Mouse (Mus musculus): ENCODE data around the gene Esr2. TPM values are rescaled to one million over a fixed set of nuclear protein-coding genes. Genes with fewer than 3 reads are reported as not detected.

The Esr2 gene
- total and polyA plus RNA-seq, 3 experiments = 0.06 TPM; not detected in 2

- H3K79me2 ChIP-seq (replicated peaks; ENCODE audit: control insufficient read depth, insufficient read depth, low read length) = no peaks in the 10 kb centered on the region
- no peaks in the 10 kb centered on the region for H3K36me3 ChIP-seq (ENCODE audit: control insufficient read depth, insufficient read depth, low read length)
- no peak overlapping the region for H3K4me3 ChIP-seq
- TF ChIP-seq POLR2A (IDR thresholded peaks at IDR 0.05; ENCODE audit: insufficient read depth, low read depth, low read length) = no peak
- no peak for TF ChIP-seq CTCF (IDR thresholded peaks at IDR 0.05)
- TF ChIP-seq EP300 (IDR thresholded peaks at IDR 0.05; ENCODE audit: insufficient read depth, low read depth, low read length) = no peak
- H3K27ac ChIP-seq = no peak overlapping the region
- intact Hi-C loops (cut with DNase I) = no loop called here
- no peaks in the 10 kb centered on the region for H3K27me3 ChIP-seq (ENCODE audit: control insufficient read depth, insufficient read depth, low read length)
- no peak overlapping the region for H3K9ac ChIP-seq (ENCODE audit: low read depth, low read length)
- no peaks in the 10 kb centered on the region for H3K4me1 ChIP-seq (ENCODE audit: control insufficient read depth, insufficient read depth, low read length)
- no peak for DNase-seq
- 86% methylated on average over 6 of the region's 6 CpGs for WGBS
Measured at GRCm38 (mm10) chr12:76123223-76123622, 53.8 kb downstream of the Esr2 start.

GRCm38 (mm10) chr12:76117632-76118153 lies 59.4 kb downstream of the Esr2 start:
- no peak for TF ChIP-seq CTCF (IDR thresholded peaks at IDR 0.05)
- no peak for TF ChIP-seq EP300 (IDR thresholded peaks at IDR 0.05; ENCODE audit: insufficient read depth, low read depth, low read length)
- TF ChIP-seq POLR2A (IDR thresholded peaks at IDR 0.05; ENCODE audit: insufficient read depth, low read depth, low read length) = no peak
- Histone ChIP-seq H3K4me1 (ENCODE audit: control insufficient read depth, insufficient read depth, low read length) (no peaks in the 10 kb centered on the region), H3K36me3 (ENCODE audit: control insufficient read depth, insufficient read depth, low read length) (no peaks in the 10 kb centered on the region), H3K27ac (peak overlapping the region; percentile 23; the same call in 1 of the 2 replicates), H3K27me3 (ENCODE audit: control insufficient read depth, insufficient read depth, low read length) (no peaks in the 10 kb centered on the region), H3K9ac (ENCODE audit: low read depth, low read length) (no peak overlapping the region), H3K79me2 (replicated peaks; ENCODE audit: control insufficient read depth, insufficient read depth, low read length) (no peaks in the 10 kb centered on the region), H3K4me3 (no peak overlapping the region)
- DNase-seq = peak; percentile 37 to 53
- 45% methylated on average over 4 of the region's 4 CpGs for WGBS
- intact Hi-C loops (cut with DNase I) = no loop called here

DNA sequence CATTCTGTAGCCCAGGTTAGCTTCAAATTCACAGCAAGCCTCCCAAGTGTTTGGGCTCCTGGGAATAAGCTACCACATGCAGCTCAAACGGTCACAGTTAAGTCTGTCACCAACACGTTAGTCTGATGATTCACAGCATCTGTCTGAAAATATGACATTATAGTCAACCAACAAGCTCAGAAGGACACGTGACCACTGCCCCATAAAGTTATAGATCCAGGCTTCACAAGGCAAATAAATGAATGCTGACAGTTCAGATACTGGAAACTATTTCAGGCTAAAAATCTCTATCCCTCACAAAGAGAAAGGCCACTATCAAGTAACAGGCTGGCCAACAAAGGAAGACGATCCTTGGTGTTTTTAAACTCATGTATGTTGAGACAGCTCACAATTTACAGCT lies 60.5 kb downstream of the Esr2 start:
- H3K27ac ChIP-seq = no peak overlapping the region
- 65% methylated on average over 4 of the region's 4 CpGs for WGBS
- TF ChIP-seq EP300 (IDR thresholded peaks at IDR 0.05; ENCODE audit: insufficient read depth, low read depth, low read length) = no peak
- no peak for TF ChIP-seq CTCF (IDR thresholded peaks at IDR 0.05)
- TF ChIP-seq POLR2A (IDR thresholded peaks at IDR 0.05; ENCODE audit: insufficient read depth, low read depth, low read length) = no peak
- no peaks in the 10 kb centered on the region for H3K4me1 ChIP-seq (ENCODE audit: control insufficient read depth, insufficient read depth, low read length)
- no peaks in the 10 kb centered on the region for H3K27me3 ChIP-seq (ENCODE audit: control insufficient read depth, insufficient read depth, low read length)
- intact Hi-C loops (cut with DNase I) = no loop called here
- no peaks in the 10 kb centered on the region for H3K36me3 ChIP-seq (ENCODE audit: control insufficient read depth, insufficient read depth, low read length)
- no peaks in the 10 kb centered on the region for H3K79me2 ChIP-seq (replicated peaks; ENCODE audit: control insufficient read depth, insufficient read depth, low read length)
- H3K9ac ChIP-seq (ENCODE audit: low read depth, low read length) = no peak overlapping the region
- DNase-seq = no peak
- H3K4me3 ChIP-seq = no peak overlapping the region

GRCm38 (mm10) chr12:76111046-76111445 lies 66.0 kb downstream of the Esr2 start:
- Histone ChIP-seq H3K4me3 (no peak overlapping the region), H3K4me1 (ENCODE audit: control insufficient read depth, insufficient read depth, low read length) (no peaks in the 10 kb centered on the region), H3K27me3 (ENCODE audit: control insufficient read depth, insufficient read depth, low read length) (no peaks in the 10 kb centered on the region), H3K79me2 (replicated peaks; ENCODE audit: control insufficient read depth, insufficient read depth, low read length) (no peaks in the 10 kb centered on the region), H3K27ac (no peak overlapping the region), H3K9ac (ENCODE audit: low read depth, low read length) (no peak overlapping the region), H3K36me3 (ENCODE audit: control insufficient read depth, insufficient read depth, low read length) (peaks cover 1% of the 10 kb centered on the region; the same call in 1 of the 2 replicates)
- WGBS = 52% methylated on average over 3 of the region's 3 CpGs
- TF ChIP-seq CTCF (IDR thresholded peaks at IDR 0.05) (no peak), EP300 (IDR thresholded peaks at IDR 0.05; ENCODE audit: insufficient read depth, low read depth, low read length) (no peak), POLR2A (IDR thresholded peaks at IDR 0.05; ENCODE audit: insufficient read depth, low read depth, low read length) (no peak)
- intact Hi-C loops (cut with DNase I) = no loop called here
- no peak for DNase-seq

DNA sequence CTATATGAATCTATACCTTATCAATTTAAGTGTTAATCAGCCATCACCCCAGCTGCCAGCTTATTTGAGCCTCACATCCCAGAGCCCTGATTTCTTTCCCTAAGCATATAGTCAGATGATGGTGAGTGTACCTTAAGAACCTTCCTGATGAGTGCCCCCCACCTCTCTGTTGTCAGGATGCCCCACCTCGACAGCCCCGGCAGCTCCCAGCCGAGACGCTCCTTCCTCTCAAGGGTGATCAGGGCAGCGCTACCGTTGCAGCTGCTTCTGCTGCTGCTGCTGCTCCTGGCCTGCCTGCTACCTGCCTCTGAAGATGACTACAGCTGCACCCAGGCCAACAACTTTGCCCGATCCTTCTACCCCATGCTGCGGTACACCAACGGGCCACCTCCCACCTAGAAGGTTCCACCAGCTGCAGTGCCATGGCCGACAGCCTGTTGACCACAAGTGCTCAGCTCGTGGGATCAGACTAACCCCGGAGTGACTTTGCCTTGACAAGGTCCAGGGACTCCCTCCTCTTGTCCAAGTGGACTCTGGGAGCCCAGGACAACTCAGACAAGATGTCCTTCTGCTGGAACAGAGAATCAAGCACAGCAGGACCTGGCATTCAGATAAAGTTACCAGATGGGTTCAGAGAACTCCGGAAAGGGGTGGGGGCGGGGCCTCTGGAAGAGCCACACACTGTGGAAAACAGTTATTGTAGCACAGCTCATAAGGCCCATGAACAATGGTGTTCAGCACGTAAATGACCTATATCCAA lies 67.2 kb downstream of the Esr2 start:
- no peaks in the 10 kb centered on the region for H3K27me3 ChIP-seq (ENCODE audit: control insufficient read depth, insufficient read depth, low read length)
- intact Hi-C loops (cut with DNase I) = no loop called here
- H3K9ac ChIP-seq (ENCODE audit: low read depth, low read length) = no peak overlapping the region
- DNase-seq = no peak
- H3K4me1 ChIP-seq (ENCODE audit: control insufficient read depth, insufficient read depth, low read length) = no peaks in the 10 kb centered on the region
- H3K36me3 ChIP-seq (ENCODE audit: control insufficient read depth, insufficient read depth, low read length) = peaks cover 2% of the 10 kb centered on the region; the same call in 1 of the 2 replicates
- no peak overlapping the region for H3K4me3 ChIP-seq
- H3K27ac ChIP-seq = no peak overlapping the region
- no peaks in the 10 kb centered on the region for H3K79me2 ChIP-seq (replicated peaks; ENCODE audit: control insufficient read depth, insufficient read depth, low read length)
- TF ChIP-seq CTCF (IDR thresholded peaks at IDR 0.05) (no peak), EP300 (IDR thresholded peaks at IDR 0.05; ENCODE audit: insufficient read depth, low read depth, low read length) (no peak), POLR2A (IDR thresholded peaks at IDR 0.05; ENCODE audit: insufficient read depth, low read depth, low read length) (no peak)
- WGBS = 87% methylated on average over 15 of the region's 15 CpGs
